Mouse (Mus musculus) stomach, postnatal 0 days (tissue): Measurements from ENCODE around the gene Gm36028. TPM values are rescaled to one million over a fixed set of nuclear protein-coding genes. Genes with fewer than 3 reads are reported as not detected.

ENCODE experiments used
- ATAC-seq: fragments of 200-750 bp; cut with Nextera tagmentation; 2 replicates; pipeline ENCODE4 v1.8.0; 2017; ENCODE audit not compliant: low FRiP score, low TSS enrichment
- DNase-seq: peaks from one replicate; pipeline ENCODE4 v3.0.0-alpha.2; 2016; ENCODE audit warnings: low spot score
- H3K27ac ChIP-seq: fragments of 300-500 bp; sonication (generic); replicated peaks from 2 replicates; pipeline ENCODE4 v1.5.1; 2014; ENCODE audit warnings: mild to moderate bottlenecking, control low read depth
- H3K27me3 ChIP-seq: fragments of 300-500 bp; sonication (generic); 2 replicates; pipeline ENCODE4 v1.6.1; 2014; ENCODE audit warnings: low read length; ENCODE audit not compliant: control insufficient read depth, insufficient read depth
- H3K36me3 ChIP-seq: fragments of 300-500 bp; sonication (generic); 2 replicates; pipeline ENCODE4 v1.6.1; 2014; ENCODE audit warnings: low read length, mixed read lengths; ENCODE audit not compliant: control insufficient read depth, insufficient read depth
- H3K4me1 ChIP-seq: fragments of 300-500 bp; sonication (generic); replicated peaks from 2 replicates; pipeline ENCODE4 v1.6.1; 2014; ENCODE audit warnings: antibody characterized with exemption; ENCODE audit not compliant: control insufficient read depth, insufficient read depth
- H3K4me2 ChIP-seq: fragments of 300-500 bp; sonication (generic); replicated peaks from 2 replicates; pipeline ENCODE4 v1.6.1; 2014; ENCODE audit warnings: low read depth, mild to moderate bottlenecking, control low read depth, moderate library complexity
- H3K4me3 ChIP-seq: fragments of 300-500 bp; sonication (generic); 2 replicates; pipeline ENCODE4 v1.5.1; 2014; ENCODE audit warnings: low read depth, low read length, control low read depth
- H3K9ac ChIP-seq: fragments of 300-500 bp; sonication (generic); 2 replicates; pipeline ENCODE4 v1.6.1; 2014; ENCODE audit warnings: mild to moderate bottlenecking, low read length, control low read depth, mixed read lengths
- H3K9me3 ChIP-seq: fragments of 300-500 bp; sonication (generic); 2 replicates; pipeline ENCODE4 v1.6.1; 2016; ENCODE audit warnings: low read length; ENCODE audit not compliant: control insufficient read depth
- CTCF ChIP-seq: IDR thresholded peaks from 2 replicates; pipeline ENCODE4 v1.5.1; 2016; ENCODE audit warnings: antibody characterized with exemption, low read depth, mild to moderate bottlenecking, moderate library complexity
- EP300 ChIP-seq: optimal IDR thresholded peaks from 2 replicates; pipeline ENCODE3; 2016; ENCODE audit warnings: antibody characterized with exemption
- WGBS: fragments of 180-500 bp; shearing (Covaris S2); extraction: QIAGEN DNeasy Blood & Tissue Kit; methylation state at CpG from one replicate; pipeline ENCODE4 v1.1.7; 2014; 5-methylcytosine and 5-hydroxymethylcytosine counted together
- polyA plus RNA-seq: library from polyadenylated mRNA; unstranded; fragments of >200 nt; fragmentation: Nextera tagmentation; extraction: Ambion mirVana; gene quantifications from 2 replicates; pipeline ENCODE4 v1.2.1, GENCODE M21; 2015

Gm36028 gene
- polyA plus RNA-seq, 1 experiment from 2014 or later: 0.29 TPM

DNA sequence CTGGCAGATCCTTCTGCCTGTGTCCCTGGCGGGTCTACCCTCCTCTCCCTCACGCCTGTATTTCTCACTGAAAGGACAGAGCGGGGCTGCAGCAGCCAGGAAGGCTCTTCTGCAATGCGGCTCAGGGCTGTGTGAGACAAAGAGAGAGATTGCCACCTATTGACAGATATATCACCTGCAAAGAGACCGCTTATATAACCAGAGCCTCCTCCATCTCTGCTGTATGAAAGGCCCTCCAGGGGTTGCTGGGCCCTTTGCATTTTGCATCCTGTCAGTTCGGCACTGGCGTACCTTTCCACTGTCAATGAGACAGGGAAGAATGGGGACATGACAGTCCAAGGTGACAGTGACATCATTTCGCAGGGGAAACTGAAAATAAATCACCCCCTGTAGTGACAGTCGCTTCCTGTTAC is 48.5 kb downstream of the Gm36028 start:
- H3K9me3 ChIP-seq: no peaks in the 10 kb centered on the region
- DNase-seq: no peak
- H3K9ac ChIP-seq: no peak overlapping the region
- H3K36me3 ChIP-seq: 0 out of 2 replicates have a peak, but pooled peaks cover 3% of the 10 kb centered on the region
- no peak overlapping the region for H3K4me2 ChIP-seq
- no peak for ATAC-seq
- H3K27me3 ChIP-seq: no peaks in the 10 kb centered on the region
- H3K4me3 ChIP-seq: no peak overlapping the region
- TF ChIP-seq EP300: no peak
- peak; percentile 66 for TF ChIP-seq CTCF
- no peak overlapping the region; the same call in 1 of the 2 replicates for H3K27ac ChIP-seq
- 53% methylated on average over 9 of the region's 9 CpGs for WGBS
- H3K4me1 ChIP-seq: no peaks in the 10 kb centered on the region

DNA sequence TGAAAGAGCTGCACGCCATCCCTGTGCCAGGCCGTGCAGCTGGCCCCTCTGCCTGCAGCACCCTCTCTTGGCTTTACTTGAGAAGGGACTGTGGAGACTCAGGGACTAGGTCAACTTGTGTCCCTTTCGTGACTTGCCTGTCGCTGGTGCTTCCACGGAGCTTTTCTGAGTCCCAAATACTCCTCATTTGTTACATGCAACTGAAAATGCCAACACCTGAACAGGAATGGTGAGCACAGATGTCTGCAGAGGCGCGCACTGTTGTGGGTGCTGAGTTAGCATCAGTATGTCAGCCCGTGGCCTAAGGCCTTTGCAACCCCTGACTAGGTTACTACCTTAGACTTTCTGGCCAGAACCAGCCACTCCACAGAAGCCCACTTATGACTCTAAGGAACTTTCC is 49.1 kb downstream of the Gm36028 start:
- TF ChIP-seq CTCF: no peak
- TF ChIP-seq EP300: no peak
- Histone ChIP-seq H3K4me1 (no peaks in the 10 kb centered on the region), H3K9me3 (no peaks in the 10 kb centered on the region), H3K4me2 (no peak overlapping the region), H3K27me3 (no peaks in the 10 kb centered on the region), H3K4me3 (no peak overlapping the region), H3K27ac (no peak overlapping the region), H3K9ac (no peak overlapping the region), H3K36me3 (0 out of 2 replicates have a peak, but pooled peaks cover 3% of the 10 kb centered on the region)
- no peak for DNase-seq
- ATAC-seq: no peak
- 75% methylated on average over 8 of the region's 8 CpGs for WGBS

DNA sequence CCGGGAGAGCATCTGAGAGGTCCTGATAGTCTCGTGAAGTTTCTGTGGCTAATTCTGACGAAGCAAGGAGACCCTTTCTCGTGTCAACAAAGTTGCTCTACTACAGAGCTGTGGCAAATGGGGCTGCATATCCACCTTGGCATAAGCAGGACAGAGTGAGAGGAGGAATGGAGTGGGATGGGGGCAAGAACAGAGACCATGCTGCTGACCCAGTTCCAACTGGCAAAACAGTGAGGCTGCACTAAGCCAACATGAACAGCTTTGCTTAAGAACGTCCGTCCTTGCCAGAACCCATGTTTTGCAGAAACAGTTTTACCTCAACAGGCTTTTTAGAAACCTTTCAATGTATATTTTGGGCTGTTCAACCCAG is 51.3 kb downstream of the Gm36028 start:
- no peak for DNase-seq
- H3K27me3 ChIP-seq: no peaks in the 10 kb centered on the region
- H3K4me3 ChIP-seq: no peak overlapping the region
- no peaks in the 10 kb centered on the region for H3K4me1 ChIP-seq
- H3K27ac ChIP-seq: peak overlapping the region; percentile 63
- peak overlapping the region; percentile 27 for H3K4me2 ChIP-seq
- H3K9ac ChIP-seq: no peak overlapping the region
- 54% methylated on average over 6 of the region's 6 CpGs for WGBS
- TF ChIP-seq CTCF: no peak
- TF ChIP-seq EP300: no peak
- no peaks in the 10 kb centered on the region for H3K36me3 ChIP-seq
- H3K9me3 ChIP-seq: no peaks in the 10 kb centered on the region
- ATAC-seq: no peak

DNA sequence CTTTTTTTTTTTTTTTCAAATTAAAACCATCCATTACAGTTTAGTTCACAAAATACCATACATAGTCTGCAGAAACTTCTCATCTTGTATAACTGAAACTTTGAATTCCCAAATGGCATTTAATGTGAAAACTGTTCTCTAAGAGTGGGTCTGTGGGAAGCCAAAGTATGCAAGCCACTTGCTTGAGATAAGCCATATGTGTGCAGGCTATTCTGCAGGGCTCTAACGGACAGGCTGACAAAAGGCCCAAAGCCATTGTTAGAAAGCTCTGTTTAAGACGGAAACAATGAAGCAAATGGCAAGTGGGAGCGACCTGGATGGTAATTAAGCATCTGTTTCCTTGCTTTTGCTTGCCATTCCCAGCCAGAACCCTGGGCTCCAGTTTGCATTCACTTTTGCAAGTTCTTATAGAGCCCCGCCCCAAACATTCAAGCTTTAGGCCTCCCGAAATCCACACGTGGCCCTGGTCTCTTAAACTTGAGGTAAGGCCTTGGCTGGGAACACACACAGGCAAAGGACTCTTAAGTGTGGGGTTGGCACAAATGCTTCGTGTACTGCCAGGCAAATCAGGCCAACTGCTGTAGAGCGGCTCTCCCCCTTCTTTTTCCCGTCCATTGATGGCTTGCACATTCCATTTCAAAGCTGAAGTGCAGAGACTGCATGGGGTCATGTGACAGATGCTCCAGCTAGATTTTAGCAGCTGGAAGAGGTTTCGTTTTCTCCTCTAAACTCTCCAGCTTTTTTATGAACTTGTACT is 51.9 kb downstream of the Gm36028 start:
- 43% methylated on average over 10 of the region's 10 CpGs for WGBS
- peak overlapping the region; percentile 63 for H3K27ac ChIP-seq
- H3K36me3 ChIP-seq: no peaks in the 10 kb centered on the region
- H3K4me2 ChIP-seq: peak overlapping the region; percentile 27
- ATAC-seq: peak; percentile 35; the same call in 1 of the 2 replicates
- no peaks in the 10 kb centered on the region for H3K27me3 ChIP-seq
- no peak overlapping the region for H3K9ac ChIP-seq
- no peaks in the 10 kb centered on the region for H3K9me3 ChIP-seq
- TF ChIP-seq EP300 (no peak), CTCF (no peak)
- no peak overlapping the region for H3K4me3 ChIP-seq
- no peaks in the 10 kb centered on the region for H3K4me1 ChIP-seq
- DNase-seq: no peak

DNA sequence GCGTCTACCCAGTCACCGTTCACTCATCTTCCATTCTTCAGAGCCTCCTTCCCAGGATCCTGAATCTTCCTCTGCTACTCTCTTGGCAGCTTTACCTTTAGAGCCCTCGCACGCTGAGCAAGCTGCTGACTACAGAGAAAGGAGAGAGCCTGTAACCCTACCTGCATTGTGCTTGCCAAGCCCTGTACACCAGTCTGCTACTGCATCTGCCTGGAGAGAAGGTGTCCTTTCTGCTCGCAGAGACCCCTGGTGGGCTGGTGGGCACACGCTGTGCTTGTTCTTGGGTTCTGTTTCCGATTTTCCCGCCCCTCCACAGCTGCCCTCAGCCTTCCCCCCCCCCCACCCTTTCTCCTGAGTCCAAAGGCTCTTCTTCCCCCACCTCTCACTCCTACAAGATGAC is 53.7 kb downstream of the Gm36028 start:
- 75% methylated on average over 8 of the region's 8 CpGs for WGBS
- Histone ChIP-seq H3K9ac (no peak overlapping the region), H3K9me3 (no peaks in the 10 kb centered on the region), H3K4me2 (no peak overlapping the region), H3K4me1 (no peaks in the 10 kb centered on the region), H3K27ac (no peak overlapping the region), H3K27me3 (no peaks in the 10 kb centered on the region), H3K36me3 (peaks cover 7% of the 10 kb centered on the region; the same call in 1 of the 2 replicates), H3K4me3 (no peak overlapping the region)
- TF ChIP-seq CTCF (peak; percentile 10; the same call in 1 of the 2 replicates), EP300 (no peak)
- no peak for DNase-seq
- no peak for ATAC-seq
